Mouse (Mus musculus): ENCODE data around the gene 4930432M17Rik. TPM values are rescaled to one million over a fixed set of nuclear protein-coding genes. Genes with fewer than 3 reads are reported as not detected.

4930432M17Rik gene
- total and polyA plus RNA-seq, 2 experiments from 2014 or later, result not detected

DNA sequence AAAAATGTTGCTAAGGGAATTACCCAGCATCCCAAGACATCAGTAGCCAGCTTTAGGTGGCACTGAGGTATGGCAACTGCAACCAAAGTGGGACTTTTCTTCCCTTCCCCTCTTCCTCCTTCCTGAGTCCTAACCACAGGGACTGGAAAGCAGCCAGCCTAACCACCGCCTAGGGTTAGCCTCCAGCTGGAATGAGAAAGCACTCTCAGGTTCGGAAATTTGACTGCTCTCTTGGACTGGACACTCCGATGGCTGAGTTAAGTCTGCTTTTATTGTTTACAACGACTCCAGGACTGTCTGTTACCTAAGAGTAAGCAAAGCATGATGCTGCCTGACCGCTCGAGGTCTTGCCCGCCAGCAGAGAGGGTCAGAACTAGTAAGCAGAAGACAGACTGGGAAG is 26.6 kb downstream of the 4930432M17Rik start:
- peaks cover 13% of the 10 kb centered on the region; the same call in 1 of the 2 replicates for H3K4me1 ChIP-seq (ENCODE audit: insufficient read depth, low read length)
- ATAC-seq (ENCODE audit: low FRiP score), result no peak
- TF ChIP-seq CTCF (IDR thresholded peaks at IDR 0.05), result no peak
- no peak overlapping the region for H3K4me3 ChIP-seq (ENCODE audit: low read depth, low read length)
- no peak for DNase-seq (ENCODE audit: low spot score)
- H3K36me3 ChIP-seq (ENCODE audit: insufficient read depth, low read length), result no peaks in the 10 kb centered on the region
- H3K9ac ChIP-seq (replicated peaks; ENCODE audit: low read length, poor library complexity, severe bottlenecking), result no peak overlapping the region
- 80% methylated on average over 7 of the region's 7 CpGs for WGBS
- H3K27me3 ChIP-seq (ENCODE audit: insufficient read depth, low read length), result no peaks in the 10 kb centered on the region
- H3K4me2 ChIP-seq (ENCODE audit: low read depth, low read length, poor library complexity, severe bottlenecking), result no peak overlapping the region
- no peak overlapping the region for H3K27ac ChIP-seq (ENCODE audit: low read depth, low read length)
- H3K9me3 ChIP-seq (ENCODE audit: low read length), result no peaks in the 10 kb centered on the region

- H3K4me2 ChIP-seq (ENCODE audit: low read depth, low read length, poor library complexity, severe bottlenecking), result no peak overlapping the region
- H3K27ac ChIP-seq (ENCODE audit: low read depth, low read length), result peak overlapping the region; percentile 85; the same call in 1 of the 2 replicates
- peaks cover 13% of the 10 kb centered on the region; the same call in 1 of the 2 replicates for H3K4me1 ChIP-seq (ENCODE audit: insufficient read depth, low read length)
- WGBS, result 62% methylated on average over 4 of the region's 4 CpGs
- no peak overlapping the region for H3K9ac ChIP-seq (replicated peaks; ENCODE audit: low read length, poor library complexity, severe bottlenecking)
- TF ChIP-seq CTCF (IDR thresholded peaks at IDR 0.05), result no peak
- ATAC-seq (ENCODE audit: low FRiP score) (no peak), DNase-seq (ENCODE audit: low spot score) (no peak)
- H3K36me3 ChIP-seq (ENCODE audit: insufficient read depth, low read length), result no peaks in the 10 kb centered on the region
- no peaks in the 10 kb centered on the region for H3K9me3 ChIP-seq (ENCODE audit: low read length)
- no peaks in the 10 kb centered on the region for H3K27me3 ChIP-seq (ENCODE audit: insufficient read depth, low read length)
- H3K4me3 ChIP-seq (ENCODE audit: low read depth, low read length), result no peak overlapping the region
Observed at GRCm38 (mm10) chr3:121699401-121699800, 28.8 kb downstream of the 4930432M17Rik start.

DNA sequence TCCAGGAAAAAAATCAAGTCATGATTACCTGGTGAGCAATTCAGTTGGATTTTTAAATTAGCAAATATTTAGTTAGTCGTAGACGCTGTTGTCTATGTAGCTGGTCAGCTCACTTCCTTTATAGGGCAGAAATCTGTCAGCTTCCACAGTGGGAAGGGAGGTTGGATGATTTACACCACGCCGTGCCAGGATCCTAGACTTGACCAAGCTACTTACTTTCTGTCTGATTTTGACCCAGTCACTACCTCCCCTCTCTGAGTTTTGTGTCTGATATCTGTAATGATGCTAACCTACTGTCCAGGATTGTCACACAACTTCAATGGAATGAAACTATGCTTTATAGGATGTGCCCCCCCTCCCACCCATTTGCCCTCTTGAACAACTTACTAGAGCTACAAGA is 29.3 kb downstream of the 4930432M17Rik start:
- no peak for DNase-seq (ENCODE audit: low spot score)
- Histone ChIP-seq H3K36me3 (ENCODE audit: insufficient read depth, low read length) (no peaks in the 10 kb centered on the region), H3K4me2 (ENCODE audit: low read depth, low read length, poor library complexity, severe bottlenecking) (no peak overlapping the region), H3K9ac (replicated peaks; ENCODE audit: low read length, poor library complexity, severe bottlenecking) (no peak overlapping the region), H3K4me1 (ENCODE audit: insufficient read depth, low read length) (peaks cover 13% of the 10 kb centered on the region; the same call in 1 of the 2 replicates), H3K27ac (ENCODE audit: low read depth, low read length) (peak overlapping the region; percentile 85), H3K9me3 (ENCODE audit: low read length) (no peaks in the 10 kb centered on the region), H3K27me3 (ENCODE audit: insufficient read depth, low read length) (no peaks in the 10 kb centered on the region), H3K4me3 (ENCODE audit: low read depth, low read length) (no peak overlapping the region)
- 51% methylated on average over 4 of the region's 4 CpGs for WGBS
- ATAC-seq (ENCODE audit: low FRiP score), result peak; percentile 22; the same call in 1 of the 2 replicates
- TF ChIP-seq CTCF (IDR thresholded peaks at IDR 0.05), result no peak

- no peak for TF ChIP-seq CTCF (IDR thresholded peaks at IDR 0.05)
- no peaks in the 10 kb centered on the region for H3K27me3 ChIP-seq (ENCODE audit: insufficient read depth, low read length)
- H3K4me3 ChIP-seq (ENCODE audit: low read depth, low read length), result no peak overlapping the region
- 8% methylated on average over 8 of the region's 8 CpGs for WGBS
- peaks cover 13% of the 10 kb centered on the region; the same call in 1 of the 2 replicates for H3K4me1 ChIP-seq (ENCODE audit: insufficient read depth, low read length)
- H3K9me3 ChIP-seq (ENCODE audit: low read length), result no peaks in the 10 kb centered on the region
- peak overlapping the region; percentile 85 for H3K27ac ChIP-seq (ENCODE audit: low read depth, low read length)
- ATAC-seq (ENCODE audit: low FRiP score) (peak; percentile 92), DNase-seq (ENCODE audit: low spot score) (peak; percentile 92)
- H3K36me3 ChIP-seq (ENCODE audit: insufficient read depth, low read length), result no peaks in the 10 kb centered on the region
- H3K4me2 ChIP-seq (ENCODE audit: low read depth, low read length, poor library complexity, severe bottlenecking), result peak overlapping the region; percentile 28
- H3K9ac ChIP-seq (replicated peaks; ENCODE audit: low read length, poor library complexity, severe bottlenecking), result no peak overlapping the region
Observed at GRCm38 (mm10) chr3:121700364-121700952, 29.9 kb downstream of the 4930432M17Rik start.

DNA sequence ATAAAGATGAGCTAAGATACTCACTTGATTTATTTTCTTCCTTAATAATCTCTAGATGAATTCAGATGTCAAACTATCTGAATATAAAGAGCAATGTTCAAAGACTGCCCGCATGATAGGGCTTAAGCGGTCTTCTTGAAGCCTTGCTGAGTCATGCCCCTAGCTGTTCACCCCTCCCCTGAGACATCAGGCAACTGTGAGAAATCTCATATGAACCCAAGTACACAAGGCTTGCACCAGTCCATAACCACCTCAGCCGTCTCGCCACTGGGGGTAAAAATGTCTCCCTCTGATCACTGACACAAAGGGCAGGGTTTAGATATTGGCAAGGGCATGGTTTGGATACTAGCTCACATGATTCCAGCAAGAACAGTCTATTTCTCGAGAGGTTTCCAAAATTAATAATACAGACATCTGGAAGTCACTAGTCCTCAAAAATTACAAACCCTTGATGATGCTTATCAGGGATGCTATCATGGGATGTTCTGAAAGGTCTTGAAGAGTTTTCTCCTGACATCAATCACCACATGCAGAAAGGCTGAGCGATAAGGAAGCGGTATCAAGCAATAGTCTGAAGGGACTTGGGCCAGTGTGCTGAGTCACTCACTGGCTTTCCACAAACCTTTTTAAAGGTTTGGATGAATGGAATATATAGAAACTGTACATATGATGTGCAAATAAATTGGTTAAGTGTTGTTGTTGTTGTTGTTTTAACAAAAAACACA is 32.8 kb downstream of the 4930432M17Rik start:
- DNase-seq (ENCODE audit: low spot score), result no peak
- H3K4me3 ChIP-seq (ENCODE audit: low read depth, low read length), result no peak overlapping the region
- H3K9me3 ChIP-seq (ENCODE audit: low read length), result no peaks in the 10 kb centered on the region
- no peak for TF ChIP-seq CTCF (IDR thresholded peaks at IDR 0.05)
- no peak overlapping the region for H3K4me2 ChIP-seq (ENCODE audit: low read depth, low read length, poor library complexity, severe bottlenecking)
- ATAC-seq (ENCODE audit: low FRiP score), result no peak
- no peak overlapping the region for H3K27ac ChIP-seq (ENCODE audit: low read depth, low read length)
- H3K9ac ChIP-seq (replicated peaks; ENCODE audit: low read length, poor library complexity, severe bottlenecking), result no peak overlapping the region
- H3K36me3 ChIP-seq (ENCODE audit: insufficient read depth, low read length), result no peaks in the 10 kb centered on the region
- H3K27me3 ChIP-seq (ENCODE audit: insufficient read depth, low read length), result no peaks in the 10 kb centered on the region
- WGBS, result 86% methylated on average over 7 of the region's 7 CpGs
- H3K4me1 ChIP-seq (ENCODE audit: insufficient read depth, low read length), result peaks cover 13% of the 10 kb centered on the region; the same call in 1 of the 2 replicates

DNA sequence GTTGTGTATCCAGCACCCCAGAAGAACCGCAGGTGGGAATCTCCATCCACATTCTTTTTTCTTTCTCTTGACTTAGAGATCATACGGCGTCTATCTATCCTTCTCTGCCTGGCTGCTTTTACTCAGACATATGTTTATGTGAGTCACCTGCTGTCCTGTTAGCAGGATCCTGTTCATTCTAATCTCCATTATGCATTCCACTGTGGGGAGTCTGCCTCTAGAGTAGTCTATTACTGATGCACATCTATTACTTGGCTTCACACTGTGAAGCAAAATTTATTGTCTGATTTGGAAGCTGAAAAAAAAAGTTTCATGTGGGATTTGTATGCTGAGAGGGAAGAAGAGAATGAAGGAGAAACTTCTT is 33.3 kb downstream of the 4930432M17Rik start:
- DNase-seq (ENCODE audit: low spot score), result peak; percentile 21
- no peak overlapping the region for H3K4me3 ChIP-seq (ENCODE audit: low read depth, low read length)
- H3K27me3 ChIP-seq (ENCODE audit: insufficient read depth, low read length), result no peaks in the 10 kb centered on the region
- no peaks in the 10 kb centered on the region for H3K36me3 ChIP-seq (ENCODE audit: insufficient read depth, low read length)
- H3K4me1 ChIP-seq (ENCODE audit: insufficient read depth, low read length), result peaks cover 13% of the 10 kb centered on the region; the same call in 1 of the 2 replicates
- no peaks in the 10 kb centered on the region for H3K9me3 ChIP-seq (ENCODE audit: low read length)
- H3K4me2 ChIP-seq (ENCODE audit: low read depth, low read length, poor library complexity, severe bottlenecking), result no peak overlapping the region
- WGBS, result 57% methylated on average over 3 of the region's 3 CpGs
- no peak for TF ChIP-seq CTCF (IDR thresholded peaks at IDR 0.05)
- ATAC-seq (ENCODE audit: low FRiP score), result no peak
- no peak overlapping the region for H3K9ac ChIP-seq (replicated peaks; ENCODE audit: low read length, poor library complexity, severe bottlenecking)
- H3K27ac ChIP-seq (ENCODE audit: low read depth, low read length), result no peak overlapping the region
